Mouse (Mus musculus) heart, embryonic 16.5 days (tissue): ENCODE measurements around the gene Gm21887. TPM values are rescaled to one million over a fixed set of nuclear protein-coding genes. Genes with fewer than 3 reads are reported as not detected.

Source experiments
- polyA plus RNA-seq: library from polyadenylated mRNA; unstranded; fragments of >200 nt; fragmentation: Nextera tagmentation; extraction: Ambion mirVana; gene quantifications from 2 replicates; pipeline ENCODE4 v1.2.1, GENCODE M21; 2015

Gm21887 gene
- polyA plus RNA-seq, 1 experiment from 2014 or later = 84.5 TPM

Other genes starting within 250 kb of the Gm21887 start
- gene 4933400A11Rik, start 230.0 kb upstream of the Gm21887 start, polyA plus RNA-seq = 0.44 and 0.45 TPM in 2 replicates